Mouse (Mus musculus) lung, postnatal 4 days (tissue): ENCODE data around the gene Zswim9.
"Not testable (repeated sequence)": the region's sequence is repeated elsewhere in the genome, so short reads cannot be mapped to it uniquely, and the experiment has no call there.

Experiments
- DNase-seq, 2 experiments: peaks; one replicate each; pipeline ENCODE4 v3.0.0; 2021

The Zswim9 gene

DNA sequence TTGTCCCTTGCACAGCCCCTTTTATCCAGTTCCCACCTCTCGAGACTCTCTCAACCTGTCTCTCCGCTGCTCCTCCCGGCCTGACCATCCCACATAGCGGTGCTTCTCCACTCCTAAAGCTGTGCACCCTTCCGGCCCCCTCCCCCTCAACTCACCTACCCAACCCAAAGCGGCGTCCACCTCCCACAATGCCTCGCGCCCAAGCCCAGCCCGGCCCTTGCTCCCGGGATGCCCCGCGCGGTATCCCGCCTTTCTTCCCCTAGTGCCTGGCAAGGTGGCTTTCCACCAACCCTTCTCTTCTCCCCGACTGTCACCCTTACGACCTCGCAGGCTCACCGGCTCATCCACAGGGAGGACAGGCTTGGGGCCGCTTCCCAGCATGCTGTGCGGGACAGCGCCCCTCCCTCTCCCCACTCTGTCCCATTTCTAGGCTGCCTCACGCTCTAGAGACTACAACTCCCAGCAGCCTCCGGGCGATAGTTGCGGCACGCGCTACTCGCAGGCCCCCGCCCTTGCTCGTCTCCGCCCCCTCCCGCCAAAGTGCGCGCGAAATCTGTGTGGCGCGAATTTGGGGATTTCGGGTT, at the start of gene Zswim9:
Gene Zswim9 (minus strand): TSS at position 414 of the 584 bp plus-strand sequence.
- DNase-seq = peak; percentile 93 to 94

DNA sequence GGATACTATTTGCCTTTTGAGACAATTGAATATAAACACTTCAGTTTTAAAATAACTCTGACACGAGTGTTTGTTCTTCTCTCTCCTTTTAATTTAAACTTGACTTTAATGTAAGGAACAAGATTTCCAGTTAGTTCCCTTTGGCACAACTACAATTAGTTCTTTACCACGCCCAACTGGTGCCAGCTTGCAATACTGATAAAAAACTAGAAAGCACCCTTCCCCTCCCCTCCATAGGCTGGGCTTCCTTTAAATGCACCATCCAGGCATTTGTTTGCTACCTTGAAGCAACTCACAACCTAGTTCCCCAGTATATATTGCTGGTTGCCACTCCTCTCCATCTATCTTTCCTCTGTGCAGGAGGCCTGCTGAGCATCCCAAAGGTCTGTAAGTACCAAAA, 45.8 kb upstream of the Zswim9 start, which contains the start of gene Pla2g4c:
Gene Pla2g4c (plus strand): TSS at position 340 of the 400 bp plus-strand sequence.
- DNase-seq = no peak

DNA sequence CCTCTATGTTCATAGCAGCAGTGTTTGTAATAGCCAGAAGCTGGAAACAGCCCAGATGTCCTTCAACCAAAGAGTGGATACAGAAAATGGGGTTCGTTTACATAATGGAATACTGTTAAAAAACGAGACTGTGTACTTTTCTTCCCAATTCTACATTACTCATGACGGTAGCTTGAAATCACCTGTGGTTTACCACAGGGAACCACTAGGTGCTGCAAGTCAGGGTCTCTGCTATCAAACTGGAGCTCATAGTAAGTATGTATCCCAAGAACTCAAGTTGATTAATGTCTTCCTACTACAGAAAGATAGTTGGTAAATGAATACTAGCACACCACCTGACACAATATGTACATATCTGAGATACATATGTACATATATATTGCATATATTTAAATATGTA, 42.9 kb upstream of the Zswim9 start:
- no peak for DNase-seq

DNA sequence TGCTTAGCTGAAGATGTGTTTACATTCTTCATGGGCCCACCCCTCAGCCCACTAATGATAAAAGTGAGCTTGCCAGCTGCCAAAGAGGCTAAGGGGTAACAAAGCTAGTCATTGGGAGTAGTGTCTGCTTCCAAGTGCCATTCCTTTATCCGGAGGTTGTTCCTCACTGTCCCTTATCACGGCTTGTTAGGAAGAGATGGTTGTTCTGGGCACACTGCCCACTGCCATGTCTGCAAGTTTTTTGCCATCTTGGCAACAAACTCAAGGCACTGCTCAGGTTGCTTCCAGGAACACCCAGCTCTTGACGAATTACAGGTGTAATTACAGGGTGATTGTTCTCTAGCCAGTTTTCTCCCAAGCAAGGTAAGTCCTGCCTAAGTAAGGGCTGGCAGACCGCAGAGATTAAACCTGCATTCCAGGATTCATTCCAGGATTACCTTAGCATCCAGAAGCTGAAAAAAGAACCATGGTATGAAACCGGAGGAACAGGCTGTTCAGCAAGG, 35.6 kb upstream of the Zswim9 start:
- no peak for DNase-seq

DNA sequence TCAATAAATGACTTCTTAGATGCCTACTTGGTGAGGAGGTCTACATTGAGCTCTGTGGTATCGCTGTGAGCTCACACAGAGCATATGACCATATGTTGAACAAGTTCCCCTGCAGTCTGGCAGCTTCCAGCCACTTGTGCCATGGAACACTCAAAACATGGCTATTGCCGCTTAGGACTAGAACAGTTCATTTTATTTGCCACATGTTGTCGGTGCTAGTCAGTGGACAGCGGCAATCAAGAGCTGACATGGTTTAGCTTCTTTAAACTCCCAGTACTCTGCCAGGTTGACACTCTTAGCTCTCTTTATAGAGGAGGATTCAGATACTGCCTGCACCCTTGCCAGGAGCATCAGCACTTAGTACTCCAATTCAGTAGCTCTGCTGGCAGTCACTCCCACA, 32.9 kb upstream of the Zswim9 start:
- no peak for DNase-seq

DNA sequence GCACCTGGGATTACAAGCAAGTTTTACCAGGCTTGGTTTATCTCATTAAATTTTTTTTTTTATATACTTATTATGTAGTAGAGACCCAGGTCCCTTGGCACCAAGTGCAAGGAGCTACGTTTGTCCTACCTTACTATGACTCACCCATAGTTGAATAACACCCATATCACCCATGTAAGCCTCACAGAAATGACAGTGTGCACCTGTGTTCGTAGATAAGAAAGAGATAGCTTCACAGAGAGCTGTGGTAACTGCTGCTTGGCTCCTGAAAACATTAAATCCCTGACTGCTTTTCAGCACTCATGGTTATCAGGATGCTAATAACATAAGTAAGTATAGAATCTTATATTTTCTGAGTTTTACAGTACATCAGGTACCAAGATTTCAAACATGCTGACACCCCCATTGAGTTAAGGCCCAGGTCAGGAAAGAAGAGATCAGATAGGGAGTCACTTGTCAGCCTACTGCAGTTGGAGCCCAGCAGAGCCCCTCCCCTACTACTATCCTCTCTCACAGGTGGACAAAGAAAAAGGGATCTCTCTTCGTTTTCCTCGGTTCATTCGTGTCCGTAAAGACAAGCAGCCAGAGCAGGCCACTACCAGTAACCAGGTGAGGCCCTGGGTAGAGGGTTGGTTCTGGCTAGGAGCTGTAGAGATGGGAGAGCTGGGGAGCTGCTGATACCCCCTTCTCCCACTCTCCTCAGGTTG, 32.1 kb upstream of the Zswim9 start:
- DNase-seq = no peak

DNA sequence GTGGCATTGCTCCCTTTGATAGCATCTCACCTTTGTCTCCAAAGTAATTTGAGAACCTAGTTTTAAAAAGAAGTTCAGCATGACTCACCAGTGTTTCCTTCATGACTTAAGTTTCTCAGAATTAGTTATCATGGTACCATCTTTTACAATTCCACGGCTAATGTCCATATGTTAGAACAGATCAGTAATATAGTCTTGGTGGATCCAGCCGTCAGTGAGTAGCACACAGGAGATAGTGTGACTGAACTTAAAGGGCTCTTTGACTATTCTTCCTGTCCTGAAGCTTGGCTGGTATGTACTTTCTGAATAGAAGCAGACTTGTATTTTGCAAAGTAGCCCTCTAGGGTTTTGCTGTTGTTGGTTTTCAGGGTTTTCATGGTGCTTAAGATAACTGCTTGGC, 30.9 kb upstream of the Zswim9 start:
- DNase-seq = no peak

DNA sequence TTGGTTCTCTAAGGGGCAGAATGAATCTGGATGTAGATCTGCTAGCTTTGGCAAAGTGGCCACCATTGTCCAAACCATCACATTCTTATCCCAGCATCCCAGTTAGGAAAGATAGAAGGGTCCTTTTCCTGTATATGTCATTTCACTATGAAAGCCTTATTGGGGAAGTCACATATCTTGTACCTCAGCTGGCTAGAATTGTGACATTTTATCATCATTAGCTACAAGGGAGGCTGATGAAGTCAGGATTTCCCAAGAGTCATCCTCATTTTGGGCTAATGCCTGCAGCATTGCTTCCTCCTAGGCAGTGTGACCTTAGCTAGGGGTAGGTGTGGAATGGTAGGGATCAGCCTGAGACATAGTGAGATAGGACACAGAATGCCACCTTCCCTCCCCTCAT, 24.9 kb upstream of the Zswim9 start:
- DNase-seq = no peak

DNA sequence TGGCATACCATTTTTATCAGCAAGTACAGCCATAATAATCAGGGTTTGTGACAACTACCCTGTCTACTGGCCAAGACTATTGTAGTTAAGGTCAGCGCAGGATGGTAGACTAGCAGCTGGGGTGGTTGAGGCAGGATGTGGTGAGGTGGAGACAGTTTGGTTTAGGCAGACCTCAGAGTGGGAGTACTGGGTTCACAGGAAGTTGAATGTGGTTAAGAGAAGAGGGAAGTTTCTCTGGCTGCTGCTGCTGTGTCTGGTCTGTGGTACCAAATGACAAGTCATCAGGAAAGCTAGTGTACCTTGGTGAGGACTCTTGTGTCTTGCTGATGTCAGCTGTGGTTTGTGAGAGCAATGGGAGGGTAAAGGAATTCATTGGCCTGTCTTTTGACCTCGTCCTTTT, 24.3 kb upstream of the Zswim9 start:
- DNase-seq = peak in 1 of 2 experiments; percentile 14

DNA sequence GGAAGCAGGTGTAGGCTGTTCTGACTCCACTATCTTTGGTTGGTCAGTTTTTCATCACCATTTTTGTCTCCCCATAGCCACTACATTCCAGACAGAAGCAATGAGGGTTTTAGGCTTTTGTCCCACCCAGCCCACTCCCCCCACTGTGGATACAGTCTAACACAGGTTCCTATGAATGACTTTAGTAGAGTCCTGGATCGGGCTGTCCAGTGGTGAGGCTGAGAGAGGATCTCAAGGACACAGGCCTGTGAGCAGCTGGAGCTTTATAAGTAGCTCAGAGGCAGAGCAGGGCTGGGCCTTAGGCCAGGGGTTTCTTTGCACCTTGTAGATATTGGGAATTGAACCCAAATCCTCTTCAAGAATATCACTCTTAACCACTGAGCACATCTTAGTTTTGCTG, 23.1 kb upstream of the Zswim9 start:
- DNase-seq = no peak

DNA sequence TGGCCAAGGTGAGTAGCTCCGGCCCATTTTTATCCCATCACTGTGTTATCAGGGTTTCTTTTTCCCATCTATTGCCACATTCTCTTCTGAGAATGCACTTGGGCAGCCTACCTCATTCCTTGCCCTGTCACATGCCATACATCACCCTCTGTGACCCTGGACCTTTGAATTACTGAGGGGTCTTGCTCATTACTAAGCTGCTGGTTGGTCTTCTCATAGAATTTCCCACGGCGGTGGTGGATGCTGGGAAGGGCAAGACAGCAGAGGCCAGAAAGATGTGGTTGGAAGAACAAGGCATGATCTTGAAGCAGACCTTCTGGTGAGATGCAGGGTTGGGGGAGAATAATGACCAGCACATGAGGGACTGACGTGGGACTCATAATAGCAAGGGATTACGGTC, 20.3 kb upstream of the Zswim9 start:
- no peak for DNase-seq

DNA sequence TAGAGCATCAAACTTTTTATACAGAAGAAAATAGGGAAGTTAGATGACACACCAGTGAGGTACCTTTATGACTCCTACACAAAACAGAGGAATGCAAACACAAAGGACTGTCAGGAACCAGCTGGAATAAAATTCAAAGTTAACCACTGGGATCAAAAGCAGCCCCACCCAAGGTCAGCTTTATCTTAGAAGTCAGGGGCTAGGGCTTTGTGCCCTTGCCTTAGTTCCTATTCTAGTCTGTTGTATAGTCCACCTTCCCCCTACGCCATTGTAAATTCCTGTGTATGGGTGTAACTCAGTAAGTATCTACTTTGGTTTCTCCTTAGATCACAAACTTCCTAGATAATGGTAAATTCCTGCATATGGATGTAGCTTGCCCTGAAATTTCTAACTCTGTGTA, 19.1 kb upstream of the Zswim9 start:
- DNase-seq = no peak

DNA sequence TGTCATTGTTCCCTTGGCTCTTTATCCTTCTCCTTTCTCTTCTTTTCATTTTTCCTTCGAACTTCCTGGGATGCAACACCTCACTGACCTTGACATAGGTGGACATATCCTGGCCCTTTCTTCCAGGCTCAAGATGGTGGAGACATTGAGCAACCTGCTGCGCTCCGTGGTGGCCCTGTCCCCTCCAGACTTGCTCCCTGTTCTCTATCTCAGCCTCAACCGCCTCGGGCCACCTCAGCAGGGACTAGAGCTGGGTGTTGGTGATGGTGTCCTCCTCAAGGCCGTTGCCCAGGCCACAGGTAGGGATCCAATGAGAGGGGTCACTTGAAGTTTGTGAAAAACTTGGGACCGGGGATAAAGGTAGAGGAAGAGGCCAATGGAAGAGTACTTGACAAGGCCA, 16.7 kb upstream of the Zswim9 start:
- DNase-seq = no peak

DNA sequence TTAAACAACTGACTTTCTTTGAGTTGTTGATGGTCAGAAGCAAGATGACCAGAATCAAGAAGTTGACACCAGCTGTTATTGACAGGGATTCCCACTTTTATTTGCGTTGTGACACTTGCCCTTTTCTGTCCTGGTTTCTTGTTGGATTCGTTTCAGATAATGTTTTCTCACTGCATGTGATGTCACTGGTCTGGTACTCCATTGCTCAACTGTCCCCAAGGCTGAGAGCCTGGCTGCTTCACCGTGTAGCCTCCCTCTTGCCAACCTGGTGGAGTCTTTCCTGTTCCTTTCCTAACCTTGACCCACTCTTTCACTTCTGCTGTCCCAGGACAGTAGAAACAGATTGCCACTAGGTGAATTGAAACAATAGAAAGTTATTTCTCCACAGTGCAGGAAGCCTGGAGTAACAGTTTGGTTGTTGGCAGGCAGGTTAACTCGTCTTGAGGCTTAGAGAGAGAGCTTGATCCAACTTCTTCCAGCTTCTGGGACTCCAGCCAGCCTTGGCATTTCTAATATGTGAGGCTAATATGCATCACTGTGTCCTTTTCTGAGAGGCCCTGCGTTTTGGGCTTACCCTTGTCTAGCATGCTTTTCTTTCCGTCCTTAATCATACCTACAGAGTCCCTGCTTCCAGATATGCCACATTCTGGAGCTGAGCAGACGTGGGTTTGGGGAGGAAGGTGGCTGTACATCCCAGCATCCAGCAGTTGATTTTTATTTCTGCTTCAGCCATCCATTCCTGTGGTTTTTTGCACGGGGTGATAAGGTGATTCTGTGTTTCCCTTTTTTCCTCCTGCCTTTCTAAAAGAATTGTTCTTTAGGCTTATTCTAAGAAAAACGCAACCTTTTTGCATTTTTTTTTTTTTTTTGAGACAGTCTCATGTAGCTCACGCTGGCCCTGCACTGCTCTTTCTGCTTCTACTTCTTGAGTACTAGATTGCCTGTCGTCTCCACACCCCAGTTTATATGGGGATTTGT, 15.6 kb upstream of the Zswim9 start:
- no peak for DNase-seq

DNA sequence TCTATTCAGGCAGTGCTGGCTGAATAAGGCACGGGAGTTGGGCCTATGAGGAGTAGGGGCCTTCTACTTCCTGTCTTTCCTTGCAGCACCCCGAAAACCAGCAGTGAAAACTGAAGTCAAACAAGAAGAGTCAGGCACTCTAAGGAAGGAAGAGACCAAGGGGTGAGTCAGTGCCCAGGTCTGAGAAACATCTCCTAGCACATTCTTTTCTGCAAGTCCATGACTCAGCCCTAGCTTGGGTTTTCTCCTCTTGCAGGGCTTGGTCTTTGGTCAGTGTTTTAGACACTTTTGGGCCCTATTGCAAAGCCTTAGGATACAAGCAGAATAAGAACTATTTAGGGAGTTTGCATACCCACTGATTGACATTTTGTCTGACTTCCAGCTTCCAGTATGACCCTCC, 12.8 kb upstream of the Zswim9 start:
- no peak for DNase-seq

DNA sequence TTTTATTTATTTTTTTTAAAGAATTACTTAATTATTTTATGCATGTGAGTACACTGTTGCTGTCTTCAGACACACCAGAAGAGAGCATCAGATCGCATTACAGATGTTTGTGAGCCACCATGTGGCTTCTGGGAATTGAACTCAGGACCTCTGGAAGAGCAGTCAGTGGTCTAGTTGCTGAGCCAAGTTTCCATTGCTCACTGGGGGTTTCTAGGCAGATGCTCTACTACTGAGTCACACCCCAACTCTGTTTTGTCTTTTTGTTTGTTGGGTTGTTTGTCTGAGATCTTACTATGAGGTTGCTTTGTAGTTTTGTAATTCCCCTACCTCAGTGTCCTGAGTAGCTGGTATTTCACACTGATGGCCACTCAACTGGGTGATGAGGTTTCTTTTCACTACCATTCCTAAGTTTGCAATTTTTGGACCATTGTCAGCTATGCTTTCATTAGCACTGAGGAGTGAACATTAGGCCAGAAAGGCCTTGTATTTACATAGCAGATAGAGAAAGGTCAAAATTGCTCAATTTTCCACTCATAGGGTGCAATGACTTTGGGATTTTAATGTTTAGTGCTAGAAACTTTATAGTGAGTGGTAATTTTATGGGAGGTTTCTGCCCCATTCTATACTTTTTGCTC, 11.6 kb upstream of the Zswim9 start:
- DNase-seq = no peak

DNA sequence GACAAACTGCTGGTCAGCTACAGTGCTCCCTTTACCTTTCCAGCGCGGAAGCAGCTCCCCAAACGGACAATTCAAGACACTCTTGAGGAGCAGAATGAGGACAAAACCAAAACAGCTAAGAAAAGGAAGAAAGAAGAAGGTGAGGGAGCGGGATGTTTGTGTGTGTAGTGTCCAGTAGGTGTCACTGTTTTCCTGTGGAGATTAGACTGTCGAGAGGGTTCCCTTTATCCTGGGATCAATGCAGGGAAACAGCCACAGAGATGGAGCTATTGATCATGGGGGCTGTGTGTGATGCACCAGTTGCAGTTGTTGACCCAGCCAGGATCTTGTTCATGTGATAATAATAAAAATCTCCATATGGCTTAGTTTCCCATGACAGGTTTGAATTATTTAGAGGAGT, 10.1 kb upstream of the Zswim9 start:
- no peak for DNase-seq

DNA sequence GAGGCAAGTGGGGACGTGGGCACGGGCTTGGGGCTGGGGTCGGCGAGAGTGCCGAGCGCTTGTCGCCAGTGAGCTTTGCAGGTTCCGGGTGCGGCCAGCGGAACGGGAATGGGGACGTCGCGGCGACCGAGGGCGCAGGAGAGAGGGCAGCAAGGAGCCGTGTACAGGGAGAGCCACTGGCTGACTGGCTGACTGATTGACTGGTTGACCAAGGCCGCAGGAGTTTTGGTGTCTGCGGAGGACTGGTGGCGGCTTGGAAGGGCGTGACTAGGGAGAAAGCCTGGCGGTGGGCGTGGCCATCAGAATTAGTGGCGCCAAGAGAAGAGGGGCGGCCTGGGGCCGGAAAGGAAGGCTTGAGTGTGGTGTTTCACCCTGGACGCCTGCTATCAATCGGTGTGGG, 436 bp upstream of the Zswim9 start:
- not testable (repeated sequence) for DNase-seq

DNA sequence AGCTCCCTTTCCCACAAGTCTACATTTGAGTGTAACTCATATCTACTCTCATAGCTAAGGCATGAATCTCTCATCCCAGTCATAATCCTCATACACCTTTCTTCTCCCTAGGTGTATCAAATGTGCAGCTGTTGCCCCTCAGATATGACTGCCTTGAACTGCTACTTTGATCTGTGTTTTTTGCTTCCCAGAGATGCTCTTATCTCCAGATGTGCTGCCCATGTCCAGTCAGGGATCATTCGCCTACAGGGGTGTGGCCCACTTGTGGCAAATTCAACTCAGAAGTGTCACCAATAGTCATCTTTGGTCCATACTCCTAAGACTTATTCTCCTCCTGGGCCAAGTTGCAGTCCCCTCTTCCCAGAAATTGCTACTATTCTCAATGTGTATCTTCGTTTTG, 688 bp downstream of the Zswim9 start:
- DNase-seq = no peak

DNA sequence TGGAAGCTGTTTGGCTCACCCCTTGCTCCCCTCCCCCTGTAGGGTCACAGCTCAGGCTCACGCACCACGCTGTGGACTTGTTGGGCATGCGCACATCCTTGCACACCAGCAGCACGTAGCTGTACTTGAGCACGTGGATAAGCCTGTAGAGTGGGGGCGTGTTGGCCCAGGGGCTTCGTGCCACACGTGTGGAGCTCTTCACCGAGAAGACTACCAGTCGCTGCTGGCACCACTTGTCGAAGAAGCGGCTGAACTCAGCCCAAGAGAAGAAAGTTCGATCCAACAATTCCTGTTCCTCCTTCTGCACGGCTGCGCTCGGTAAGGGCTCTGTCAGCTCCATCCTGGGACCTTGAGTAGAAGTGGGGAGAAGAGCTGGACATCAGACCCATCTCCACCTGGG, 1.4 kb downstream of the Zswim9 start, which contains the start of gene Lig1:
Gene Lig1 (plus strand): TSS at position 203 of the 400 bp plus-strand sequence.
- no peak for DNase-seq

DNA sequence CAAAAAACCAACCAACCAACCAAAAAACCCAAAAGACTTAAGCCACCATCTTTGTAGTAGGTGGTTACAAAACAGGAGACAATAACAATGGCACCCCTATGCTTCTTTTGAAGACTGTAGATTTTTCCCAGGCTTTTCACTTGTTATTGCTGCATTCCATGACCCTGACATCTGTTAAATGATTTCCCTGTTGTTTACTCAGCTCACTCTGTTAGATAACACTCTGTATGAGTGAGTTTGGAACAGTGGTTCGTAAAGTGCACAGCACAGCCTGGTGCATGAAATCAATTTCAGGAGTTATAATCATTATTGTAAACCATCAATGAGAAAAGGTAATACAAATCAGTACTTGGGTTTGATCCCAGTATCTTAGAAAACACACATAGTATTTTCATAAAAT, 6.8 kb downstream of the Zswim9 start:
- no peak for DNase-seq

DNA sequence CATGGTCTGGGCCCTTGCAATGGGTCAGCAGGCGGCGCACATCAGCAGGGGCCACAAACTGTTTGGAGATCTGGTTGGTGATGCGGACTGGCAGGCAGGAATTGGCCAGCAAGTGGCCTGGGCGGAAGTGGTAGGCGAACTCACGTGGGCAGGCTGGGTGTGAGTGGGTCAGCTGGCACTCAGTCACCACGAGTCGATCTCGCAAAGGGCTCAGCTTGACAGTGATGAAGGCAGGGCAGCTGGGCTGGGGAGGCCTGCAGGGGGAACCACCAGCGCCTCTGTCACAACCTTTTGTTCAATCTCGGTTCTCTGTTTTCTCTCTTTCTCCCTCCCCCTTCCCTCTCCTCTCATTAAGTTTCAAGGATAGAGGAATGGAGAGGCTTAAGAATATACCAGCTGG, 9.1 kb downstream of the Zswim9 start:
- DNase-seq = peak; percentile 14 to 65

DNA sequence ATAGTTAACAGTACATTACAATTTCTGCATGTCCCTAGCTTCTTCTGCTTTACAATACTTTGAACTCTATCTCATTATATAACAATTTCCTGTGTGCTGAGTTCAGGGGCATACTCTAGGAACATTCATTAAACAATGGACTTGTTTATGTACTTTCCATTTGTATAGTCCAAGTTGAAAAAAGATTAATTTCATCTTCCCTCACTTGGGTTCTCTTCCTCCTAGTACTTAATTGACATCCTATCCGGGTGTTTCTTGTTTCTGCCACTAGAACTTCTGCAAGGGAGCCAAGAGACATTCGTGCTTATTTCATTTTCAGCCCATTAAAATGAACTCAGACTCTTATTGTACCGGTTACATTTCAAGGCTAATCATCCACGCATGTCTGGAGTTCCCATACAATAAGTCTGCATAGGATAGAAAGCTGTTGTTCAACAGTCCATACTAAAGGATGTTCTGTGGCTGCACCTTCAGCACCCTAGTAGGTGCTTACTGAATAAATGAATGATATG, 9.7 kb downstream of the Zswim9 start:
- no peak for DNase-seq
